Mouse (Mus musculus) lung, postnatal 0 days (tissue): ENCODE results near the gene Jpt2.

ENCODE experiments used
- CTCF ChIP-seq: IDR thresholded peaks from 2 replicates; pipeline ENCODE4 v1.5.1; 2016; ENCODE audit warnings: antibody characterized with exemption, mild to moderate bottlenecking
- EP300 ChIP-seq: IDR thresholded peaks from 2 replicates; pipeline ENCODE4 v1.6.1; 2016; ENCODE audit warnings: antibody characterized with exemption, mild to moderate bottlenecking, control low read depth

DNA sequence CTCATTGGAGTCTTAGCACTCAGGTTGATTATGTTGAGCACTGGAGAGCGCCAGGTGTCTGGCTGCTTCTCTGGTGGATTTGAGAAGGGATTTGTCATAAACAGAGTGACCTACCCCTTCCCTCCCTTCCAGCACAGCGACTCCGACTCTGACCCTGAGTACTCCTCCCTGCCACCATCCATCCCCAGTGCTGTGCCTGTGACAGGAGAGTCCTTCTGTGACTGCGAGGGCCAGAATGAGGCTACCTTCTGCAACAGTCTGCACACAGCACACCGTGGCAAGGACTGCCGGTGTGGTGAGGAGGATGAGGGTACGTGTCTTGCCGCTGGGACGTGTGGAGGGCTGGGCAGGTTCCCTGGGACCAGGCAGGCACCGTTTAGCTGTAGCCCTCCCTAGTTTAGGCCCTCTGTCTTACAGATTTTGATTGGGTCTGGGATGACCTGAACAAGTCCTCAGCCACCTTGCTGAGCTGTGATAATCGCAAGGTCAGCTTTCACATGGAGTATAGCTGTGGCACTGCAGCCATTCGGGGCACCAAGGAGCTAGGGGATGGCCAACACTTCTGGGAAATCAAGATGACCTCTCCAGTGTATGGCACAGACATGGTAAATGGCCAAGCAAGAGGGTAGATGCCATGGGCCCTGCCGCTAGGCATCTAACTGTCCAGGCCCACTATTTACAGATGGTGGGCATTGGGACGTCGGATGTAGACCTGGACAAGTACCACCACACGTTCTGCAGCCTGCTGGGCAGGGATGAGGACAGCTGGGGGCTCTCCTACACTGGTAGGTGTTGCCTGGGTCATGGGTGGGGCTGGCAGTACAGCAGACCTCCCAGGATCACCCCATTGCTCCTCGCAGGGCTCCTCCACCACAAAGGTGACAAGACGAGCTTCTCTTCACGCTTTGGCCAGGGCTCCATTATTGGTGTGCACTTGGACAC is 70.1 kb downstream of the Jpt2 start:
- TF ChIP-seq CTCF, result no peak
- TF ChIP-seq EP300, result no peak
